Mouse (Mus musculus) layer of hippocampus, postnatal 36 days (tissue): Measurements from ENCODE around the gene Tmem30c. TPM values are rescaled to one million over a fixed set of nuclear protein-coding genes. Genes with fewer than 3 reads are reported as not detected.

Source experiments
- DNase-seq, 2 experiments: peaks; one replicate each; pipeline ENCODE4 v3.0.0; 2022
- total RNA-seq, 2 experiments: library from RNA; stranded (reverse); gene quantifications; 2 replicates each; pipeline ENCODE4 v1.2.3; 2021

Tmem30c gene
- total RNA-seq, 2 experiments from 2014 or later, result 0.32 to 0.40 TPM

GRCm38 (mm10) chr16:57231089-57231936 is 61.4 kb downstream of the Tmem30c start, which contains the start of gene Tbc1d23:
Tbc1d23 (minus strand) TSS chr16:57231504.
- peak; percentile 96 to 97 for DNase-seq

- no peak for DNase-seq
Measured at GRCm38 (mm10) chr16:57226444-57226843, 66.2 kb downstream of the Tmem30c start.

GRCm38 (mm10) chr16:57220361-57220760 is 72.3 kb downstream of the Tmem30c start:
- no peak for DNase-seq

Other genes with a start within 250 kb of the Tmem30c start
- under 1 TPM in 1 of 2 experiments, not detected in 1; 0.25 TPM for gene Tmem45a2, start 221.5 kb downstream of the Tmem30c start, total RNA-seq
- gene Tomm70a, start 171.2 kb downstream of the Tmem30c start, total RNA-seq, result 100 to 1,000 TPM in 1 of 2 experiments, 10 to 100 TPM in 1; 98.6 to 101 TPM
- 10 to 100 TPM; 13.0 to 13.8 TPM for gene Nit2, start 125.5 kb downstream of the Tmem30c start, total RNA-seq
- gene Tbc1d23, start 61.4 kb downstream of the Tmem30c start, total RNA-seq, result 10 to 100 TPM; 43.6 to 52.4 TPM
- 1 to 10 TPM; 2.9 to 4.0 TPM for gene Filip1l, start 60.2 kb upstream of the Tmem30c start, total RNA-seq